Mouse (Mus musculus) brain, embryonic 14.5 days (tissue): Measurements from ENCODE around the gene St8sia1.

ENCODE experiments used
- CTCF ChIP-seq: fragments of 200-500 bp; IDR thresholded peaks from 2 replicates; pipeline ENCODE4 v1.5.1; 2012; ENCODE audit warnings: inconsistent platforms, mild to moderate bottlenecking, moderate library complexity, borderline replicate concordance; ENCODE audit not compliant: insufficient read depth, insufficient read length; ENCODE audit errors: extremely low read depth
- POLR2A ChIP-seq: fragments of 200-500 bp; IDR thresholded peaks from 2 replicates; pipeline ENCODE4 v1.6.1; 2012; ENCODE audit warnings: mild to moderate bottlenecking, inconsistent platforms, borderline replicate concordance; ENCODE audit not compliant: poor library complexity, insufficient read depth, insufficient read length, severe bottlenecking; ENCODE audit errors: extremely low read depth

DNA sequence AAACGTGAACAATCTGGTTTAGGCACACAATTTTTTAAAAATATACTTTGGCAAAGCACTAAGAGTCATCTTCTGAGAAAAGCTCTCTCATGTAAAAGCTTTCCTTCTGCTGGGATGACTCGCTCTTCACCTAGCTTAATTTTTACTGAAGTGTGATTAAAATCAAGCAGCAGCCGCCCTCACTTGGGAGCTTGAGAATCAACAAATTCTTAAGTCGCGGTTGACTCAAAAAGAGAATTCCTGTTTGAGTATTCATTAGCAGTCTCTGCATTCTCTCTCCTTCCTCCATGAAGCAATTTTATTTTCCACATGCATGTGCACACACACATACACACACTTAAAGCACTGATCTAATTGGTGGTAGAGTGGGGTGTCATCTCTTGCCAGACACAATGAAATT is 138.8 kb downstream of the St8sia1 start:
- no peak for TF ChIP-seq POLR2A
- TF ChIP-seq CTCF = no peak
